Mouse (Mus musculus) left cerebral cortex, postnatal 25 days (tissue): ENCODE data around the gene Rhox2a. TPM values are rescaled to one million over a fixed set of nuclear protein-coding genes. Genes with fewer than 3 reads are reported as not detected.
"Not testable (repeated sequence)": the region's sequence is repeated elsewhere in the genome, so short reads cannot be mapped to it uniquely, and the experiment has no call there.

Source experiments
- DNase-seq, 2 experiments: peaks; one replicate each; pipeline ENCODE4 v3.0.0; 2022; ENCODE audit warnings: low spot score in 2 of 2, mixed read lengths in 1 of 2
- intact Hi-C: fragments of 180-260 bp; cut with DNase I; formaldehyde crosslinking; loops from one replicate; pipeline ENCODE4 v1.15.1; 2025
- total RNA-seq, 2 experiments: library from RNA; stranded (reverse); gene quantifications; 2 replicates each; pipeline ENCODE4 v1.2.3; 2021

The Rhox2a gene
- not detected for total RNA-seq

DNA sequence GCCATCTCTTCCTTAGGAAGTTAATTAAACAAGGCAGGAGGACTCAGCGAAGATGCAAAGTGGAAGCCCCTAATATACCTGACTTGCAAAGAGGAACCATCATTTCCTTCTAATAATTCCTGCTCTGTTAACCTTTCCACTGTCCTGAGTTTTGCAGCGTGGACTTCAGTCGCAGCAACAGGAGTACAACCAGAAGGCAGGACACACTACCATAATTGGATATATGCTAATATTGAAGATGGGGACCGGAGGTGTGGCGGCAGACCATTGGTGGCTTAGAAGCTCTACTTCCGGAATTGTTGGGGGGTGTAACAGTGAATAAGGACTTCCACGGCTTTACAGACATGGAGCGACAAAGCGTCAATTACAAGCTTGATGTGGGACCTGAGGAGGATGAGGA, at the start of gene Rhox2a:
Rhox2a (plus strand) TSS at position 301 of the 400 bp plus-strand sequence.
- intact Hi-C loops: not testable (repeated sequence)

DNA sequence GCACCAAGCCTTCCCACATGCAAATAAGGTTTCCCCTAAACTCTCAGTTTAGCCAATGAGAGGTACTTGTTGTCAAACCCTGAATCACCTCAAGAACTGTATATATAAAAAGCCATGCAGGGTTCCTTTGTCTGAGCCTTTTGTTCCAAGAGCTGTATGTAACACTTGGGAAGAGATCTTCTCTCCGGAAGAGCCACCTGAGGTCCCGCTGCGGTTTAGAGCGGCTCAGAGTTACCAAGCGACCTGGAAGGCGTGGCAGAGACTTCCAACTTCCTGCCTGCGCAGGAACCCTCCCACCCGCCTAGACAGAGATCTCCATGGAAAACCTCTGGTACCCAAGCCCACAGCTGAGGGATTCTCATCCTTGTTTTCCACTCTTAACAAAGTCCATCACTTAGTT, 46.1 kb upstream of the Rhox2a start:
- intact Hi-C loops: no loop called here
- no peak for DNase-seq

More for the DNA sequence above, at the start of gene Rhox2a:
- DNase-seq: not testable (repeated sequence)

GRCm38 (mm10) chrX:37210941-37211340, 33.8 kb upstream of the Rhox2a start, which contains the start of gene Gm9:
TSS of gene Gm9 (minus strand) at chrX:37211041.
- no peak for DNase-seq
- intact Hi-C loops: no loop called here

DNA sequence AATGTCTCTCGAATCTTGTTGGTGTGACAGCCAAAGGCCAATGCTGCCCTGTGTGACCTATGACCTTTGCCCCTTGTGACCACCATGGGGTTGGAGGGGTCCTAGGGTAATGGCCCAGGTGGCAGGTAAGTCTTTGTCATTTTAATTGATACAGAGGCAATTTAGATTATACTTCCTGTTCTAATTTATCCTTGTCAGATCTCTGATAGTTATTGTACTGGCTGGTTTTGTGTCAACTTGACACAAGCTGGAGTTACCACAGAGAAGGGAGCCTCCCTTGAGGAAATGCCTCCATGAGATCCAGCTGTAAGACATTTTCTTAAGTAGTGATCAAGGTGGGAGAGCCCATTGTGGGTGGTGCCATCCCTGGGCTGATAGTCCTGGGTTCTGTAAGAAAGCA, 22.6 kb upstream of the Rhox2a start, which contains the start of gene Rhox1:
Rhox1 (minus strand) TSS at position 101 of the 400 bp plus-strand sequence.
- intact Hi-C loops, DNase-seq: not testable (repeated sequence)

DNA sequence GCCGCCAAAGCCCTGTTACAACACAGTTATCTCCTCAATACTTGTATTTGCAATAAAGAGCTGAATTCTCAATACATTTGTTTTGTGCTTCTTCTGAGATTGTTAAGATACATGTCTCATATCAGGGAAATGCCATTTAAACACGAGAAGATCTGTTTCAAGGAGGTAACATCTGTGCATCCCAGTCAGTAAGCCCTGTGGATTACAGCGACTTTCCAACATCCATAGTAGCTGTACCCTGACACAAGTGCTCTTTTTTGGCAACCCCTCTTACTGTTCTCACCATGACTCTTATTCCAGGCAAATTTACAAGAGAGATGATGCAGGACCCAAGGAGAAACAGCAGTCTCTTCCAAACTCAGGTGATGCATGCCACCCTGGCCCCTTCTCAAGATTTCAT, 4.8 kb downstream of the Rhox2a start, which contains the start of gene Rhox3a:
Rhox3a (plus strand) TSS at position 301 of the 400 bp plus-strand sequence.
- not testable (repeated sequence) for DNase-seq

DNA sequence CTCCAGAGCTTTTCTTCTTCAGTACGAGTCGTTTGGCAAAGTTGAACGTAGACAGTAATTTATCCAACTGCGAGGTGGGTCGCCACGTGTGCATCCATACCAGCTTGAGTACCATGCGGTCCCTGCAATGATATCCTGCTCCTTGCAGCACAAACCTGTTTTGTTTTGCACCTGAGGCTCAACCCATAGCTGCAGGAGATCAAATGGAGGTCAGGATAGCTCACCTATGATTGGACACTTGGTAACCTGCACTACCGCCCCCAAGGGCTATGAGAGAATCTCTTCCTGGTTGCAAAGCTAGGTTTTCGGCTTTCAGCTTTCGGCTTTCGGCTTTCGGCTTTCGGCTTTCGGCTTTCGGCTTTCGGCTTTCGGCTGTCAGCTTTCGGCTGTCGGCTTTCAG, 20.3 kb downstream of the Rhox2a start, which contains the start of gene Rhox4a:
Rhox4a (plus strand) TSS at position 301 of the 400 bp plus-strand sequence.
- intact Hi-C loops, DNase-seq: not testable (repeated sequence)

More for the DNA sequence above, 4.8 kb downstream of the Rhox2a start, which contains the start of gene Rhox3a:
- intact Hi-C loops: not testable (repeated sequence)

Other genes starting within 250 kb of the Rhox2a start
- not detected for gene Sowahd, start 196.1 kb upstream of the Rhox2a start, total RNA-seq
- gene Rpl39, start 159.6 kb upstream of the Rhox2a start, total RNA-seq: 100 to 1,000 TPM; 246 to 253 TPM
- gene Upf3b, start 134.7 kb upstream of the Rhox2a start, total RNA-seq: 10 to 100 TPM; 13.7 to 16.0 TPM
- 10 to 100 TPM; 12.5 to 14.1 TPM for gene Nkap, start 118.2 kb upstream of the Rhox2a start, total RNA-seq
- not detected for gene Akap14, start 76.1 kb upstream of the Rhox2a start, total RNA-seq
- 100 to 1,000 TPM; 227 to 238 TPM for gene Ndufa1, start 53.8 kb upstream of the Rhox2a start, total RNA-seq
- 1 to 10 TPM; 7.4 TPM for gene Rnf113a1, start 53.7 kb upstream of the Rhox2a start, total RNA-seq
- gene Gm9, start 33.9 kb upstream of the Rhox2a start, total RNA-seq: not detected
- not detected for gene Rhox1, start 22.7 kb upstream of the Rhox2a start, total RNA-seq
- gene Rhox3a, start 4.9 kb downstream of the Rhox2a start, total RNA-seq: not detected
- not detected for gene Rhox4a, start 20.4 kb downstream of the Rhox2a start, total RNA-seq
- not detected for gene Rhox3a2, start 135.1 kb downstream of the Rhox2a start, total RNA-seq
- not detected for gene Rhox4a2, start 145.9 kb downstream of the Rhox2a start, total RNA-seq
- not detected for gene Rhox2b, start 167.1 kb downstream of the Rhox2a start, total RNA-seq
- not detected for gene Rhox4b, start 187.5 kb downstream of the Rhox2a start, total RNA-seq
- gene Rhox2c, start 208.7 kb downstream of the Rhox2a start, total RNA-seq: not detected
- gene Rhox3c, start 213.6 kb downstream of the Rhox2a start, total RNA-seq: not detected
- not detected for gene Rhox4c, start 235.4 kb downstream of the Rhox2a start, total RNA-seq
- gene Rhox2d, start 248.5 kb downstream of the Rhox2a start, total RNA-seq: not detected